Mouse (Mus musculus): ENCODE measurements at regions not wholly inside any gene's neighbourhood (a gene's known extent, or its start where the extent isn't known, plus 50 kb on each side); places are given as distances from the start of the nearest gene placed in this dataset.

DNA sequence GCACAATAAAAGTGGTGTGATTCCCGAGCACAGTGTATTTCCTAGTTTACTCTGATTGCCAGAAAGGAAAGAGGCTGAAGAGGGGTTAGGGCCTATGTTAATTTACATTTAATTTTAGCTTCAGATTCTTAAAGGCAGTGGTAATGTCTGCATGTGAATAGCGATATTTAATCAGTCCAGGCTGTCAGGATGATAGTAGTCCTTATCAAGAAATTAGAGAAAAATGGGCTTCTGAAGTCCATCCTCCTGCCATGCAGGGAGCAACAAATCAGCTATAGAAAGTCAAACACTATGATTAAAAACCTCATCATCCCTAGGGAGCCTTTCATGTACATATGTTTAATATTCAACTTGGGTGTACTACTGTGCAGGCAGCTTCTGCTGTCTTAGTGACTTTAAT, 422.7 kb upstream of the Gje1 start:
- no peak for ATAC-seq (ENCODE audit: extremely low read depth, insufficient number of reproducible peaks, low FRiP score, poor library complexity, severe bottlenecking)
